Mouse (Mus musculus) cortical plate, adult 2 months (tissue): ENCODE results near the gene Phf21b.

Experiments
- CTCF ChIP-seq: fragments of 200-500 bp; IDR thresholded peaks from 2 replicates; pipeline ENCODE4 v1.5.1; 2011; ENCODE audit warnings: mild to moderate bottlenecking, control low read depth, low read length; ENCODE audit not compliant: insufficient read depth; ENCODE audit errors: extremely low read depth
- POLR2A ChIP-seq: fragments of 200-500 bp; IDR thresholded peaks from 2 replicates; pipeline ENCODE4 v1.6.1; 2011; ENCODE audit warnings: mild to moderate bottlenecking, low read length, control low read depth; ENCODE audit not compliant: insufficient read depth; ENCODE audit errors: extremely low read depth

GRCm38 (mm10) chr15:84818284-84818683 is 37.6 kb downstream of the Phf21b start:
- TF ChIP-seq CTCF, result no peak
- TF ChIP-seq POLR2A, result no peak
